Mouse (Mus musculus): ENCODE measurements at regions not wholly inside any gene's neighbourhood (a gene's known extent, or its start where the extent isn't known, plus 50 kb on each side); places are given as distances from the start of the nearest gene placed in this dataset.

GRCm38 (mm10) chr5:119400223-119400935 is 270.1 kb upstream of the Tbx3 start:
- WGBS, result 9% methylated on average over 6 of the region's 6 CpGs
- Histone ChIP-seq H3K27ac (replicated peaks) (no peak overlapping the region), H3K4me3 (no peak overlapping the region), H3K4me2 (replicated peaks) (no peak overlapping the region), H3K36me3 (no peaks in the 10 kb centered on the region), H3K9me3 (no peaks in the 10 kb centered on the region), H3K9ac (replicated peaks) (no peak overlapping the region), H3K4me1 (peaks cover 15% of the 10 kb centered on the region), H3K27me3 (no peaks in the 10 kb centered on the region)
- ATAC-seq (ENCODE audit: low FRiP score, low read depth), result no peak

DNA sequence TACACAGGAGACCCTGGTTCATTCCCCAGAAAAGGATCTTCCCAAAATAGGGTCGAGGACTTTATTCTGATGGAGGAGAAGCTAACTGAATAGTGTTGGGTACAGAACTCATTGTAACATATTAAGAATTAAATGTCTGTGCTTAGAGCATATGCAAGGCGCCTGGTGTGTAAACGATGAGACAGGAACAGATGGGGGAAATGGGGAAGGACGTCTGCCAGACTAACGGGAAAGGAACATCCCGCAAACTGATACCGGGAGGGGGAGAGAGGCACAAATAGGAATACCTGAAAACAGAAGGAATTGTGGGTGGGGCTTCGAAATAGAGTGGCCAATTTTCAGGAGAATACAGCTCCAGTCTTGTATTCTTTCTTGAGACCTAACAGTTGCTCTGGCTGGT is 268.6 kb upstream of the Tbx3 start:
- Histone ChIP-seq H3K4me1 (peaks cover 15% of the 10 kb centered on the region), H3K9ac (replicated peaks) (no peak overlapping the region), H3K4me2 (replicated peaks) (no peak overlapping the region), H3K27me3 (peaks cover 4% of the 10 kb centered on the region; the same call in 1 of the 2 replicates), H3K27ac (replicated peaks) (no peak overlapping the region), H3K36me3 (no peaks in the 10 kb centered on the region), H3K4me3 (no peak overlapping the region), H3K9me3 (no peaks in the 10 kb centered on the region)
- ATAC-seq (ENCODE audit: low FRiP score, low read depth), result no peak
- 88% methylated on average over 8 of the region's 8 CpGs for WGBS

- no peak for ATAC-seq (ENCODE audit: low FRiP score, low read depth)
- 85% methylated on average over 17 of the region's 17 CpGs for WGBS
Measured at GRCm38 (mm10) chr5:119402651-119403050, 267.8 kb upstream of the Tbx3 start.

DNA sequence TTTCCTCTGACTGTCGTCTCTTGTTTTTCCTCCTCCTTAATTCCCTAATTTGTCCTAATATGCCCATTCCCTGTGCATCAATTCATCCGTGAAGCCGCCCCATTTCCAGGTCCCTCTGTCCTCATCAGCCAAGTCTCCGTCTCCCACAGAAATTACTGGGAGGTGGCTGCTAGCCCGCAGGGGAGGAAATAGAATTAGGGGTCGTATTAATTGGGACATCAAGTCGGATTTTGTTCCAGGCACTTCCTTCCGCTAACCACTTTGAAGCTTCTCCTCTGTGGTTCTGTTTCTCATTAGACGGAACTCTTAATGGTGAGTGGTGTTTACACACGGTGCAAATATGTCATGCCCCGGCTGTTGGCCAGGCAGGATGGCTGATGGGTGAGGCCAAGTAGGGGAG is 259.5 kb upstream of the Tbx3 start:
- no peaks in the 10 kb centered on the region for H3K4me1 ChIP-seq
- no peak overlapping the region for H3K9ac ChIP-seq (replicated peaks)
- no peak for ATAC-seq (ENCODE audit: low FRiP score, low read depth)
- H3K4me2 ChIP-seq (replicated peaks), result no peak overlapping the region
- H3K27ac ChIP-seq (replicated peaks), result no peak overlapping the region
- peaks cover 5% of the 10 kb centered on the region; the same call in 1 of the 2 replicates for H3K27me3 ChIP-seq
- WGBS, result 76% methylated on average over 11 of the region's 11 CpGs
- H3K9me3 ChIP-seq, result peaks cover 5% of the 10 kb centered on the region; the same call in 1 of the 2 replicates
- H3K36me3 ChIP-seq, result no peaks in the 10 kb centered on the region
- H3K4me3 ChIP-seq, result no peak overlapping the region

More at GRCm38 (mm10) chr5:119402651-119403050, 267.8 kb upstream of the Tbx3 start:
- Histone ChIP-seq H3K4me3 (no peak overlapping the region), H3K9ac (replicated peaks) (no peak overlapping the region), H3K4me2 (replicated peaks) (no peak overlapping the region), H3K27ac (replicated peaks) (no peak overlapping the region), H3K9me3 (no peaks in the 10 kb centered on the region), H3K36me3 (no peaks in the 10 kb centered on the region), H3K27me3 (peaks cover 5% of the 10 kb centered on the region; the same call in 1 of the 2 replicates), H3K4me1 (peaks cover 15% of the 10 kb centered on the region)

GRCm38 (mm10) chr5:119415835-119416234 is 254.6 kb upstream of the Tbx3 start:
- no peaks in the 10 kb centered on the region for H3K36me3 ChIP-seq
- no peaks in the 10 kb centered on the region for H3K4me1 ChIP-seq
- no peak overlapping the region for H3K9ac ChIP-seq (replicated peaks)
- ATAC-seq (ENCODE audit: low FRiP score, low read depth), result no peak
- peaks cover 9% of the 10 kb centered on the region for H3K27me3 ChIP-seq
- WGBS, result 84% methylated on average over 11 of the region's 11 CpGs
- H3K4me2 ChIP-seq (replicated peaks), result no peak overlapping the region
- no peak overlapping the region for H3K4me3 ChIP-seq
- H3K27ac ChIP-seq (replicated peaks), result no peak overlapping the region
- peaks cover 5% of the 10 kb centered on the region; the same call in 1 of the 2 replicates for H3K9me3 ChIP-seq

DNA sequence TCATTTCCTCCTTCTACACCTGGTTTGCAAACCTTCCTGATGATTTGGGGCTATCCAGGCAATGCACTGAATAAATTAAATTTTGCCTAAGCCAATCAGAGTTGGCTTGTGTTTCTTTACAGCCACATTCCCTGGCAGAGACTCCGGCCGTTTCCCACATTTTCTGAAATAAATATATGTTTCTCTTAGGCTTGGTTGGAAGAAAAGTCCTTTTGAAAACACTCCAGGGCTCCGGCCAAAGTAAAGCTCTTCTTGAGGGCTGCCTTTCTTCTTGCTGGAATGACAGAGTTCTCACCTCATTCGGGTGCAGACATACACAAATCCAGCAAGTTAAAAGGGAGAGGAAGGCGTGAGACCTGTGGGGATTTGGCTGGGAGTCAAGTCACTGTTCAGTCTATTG is 252.0 kb upstream of the Tbx3 start:
- no peaks in the 10 kb centered on the region for H3K36me3 ChIP-seq
- no peak for ATAC-seq (ENCODE audit: low FRiP score, low read depth)
- peaks cover 5% of the 10 kb centered on the region; the same call in 1 of the 2 replicates for H3K9me3 ChIP-seq
- H3K4me2 ChIP-seq (replicated peaks), result no peak overlapping the region
- H3K4me1 ChIP-seq, result no peaks in the 10 kb centered on the region
- 82% methylated on average over 5 of the region's 5 CpGs for WGBS
- peaks cover 9% of the 10 kb centered on the region for H3K27me3 ChIP-seq
- H3K27ac ChIP-seq (replicated peaks), result no peak overlapping the region
- H3K4me3 ChIP-seq, result no peak overlapping the region
- H3K9ac ChIP-seq (replicated peaks), result no peak overlapping the region

- H3K4me2 ChIP-seq (replicated peaks), result no peak overlapping the region
- no peaks in the 10 kb centered on the region for H3K36me3 ChIP-seq
- no peaks in the 10 kb centered on the region; the same call in 1 of the 2 replicates for H3K27me3 ChIP-seq
- ATAC-seq (ENCODE audit: low FRiP score, low read depth), result no peak
- H3K9ac ChIP-seq (replicated peaks), result no peak overlapping the region
- H3K27ac ChIP-seq (replicated peaks), result no peak overlapping the region
- no peaks in the 10 kb centered on the region for H3K9me3 ChIP-seq
- H3K4me1 ChIP-seq, result no peaks in the 10 kb centered on the region
- 88% methylated on average over 12 of the region's 12 CpGs for WGBS
- H3K4me3 ChIP-seq, result no peak overlapping the region
Measured at GRCm38 (mm10) chr5:119427511-119428019, 242.9 kb upstream of the Tbx3 start.

DNA sequence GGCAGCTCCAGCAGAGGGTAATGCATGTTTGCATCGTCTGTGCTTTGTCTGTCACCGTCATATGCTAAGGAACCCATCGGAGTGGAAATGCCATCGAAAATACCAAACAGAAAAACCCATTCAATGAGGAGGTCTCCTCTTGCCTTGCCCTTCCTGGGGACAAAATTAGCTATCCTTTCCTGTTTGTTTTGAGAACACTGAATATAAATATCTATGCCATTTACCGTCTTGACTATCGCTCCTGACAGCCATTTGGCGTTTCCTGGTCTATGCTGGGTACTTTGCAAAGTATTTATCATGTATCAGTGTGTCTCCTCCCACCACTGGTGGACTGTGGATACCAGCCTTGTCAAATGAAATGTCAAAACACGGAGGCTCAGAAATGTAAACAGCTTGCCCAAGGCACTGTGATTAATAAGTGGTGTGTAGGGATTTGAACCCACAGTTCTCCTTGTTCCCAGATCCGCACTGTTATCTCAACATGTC is 239.2 kb upstream of the Tbx3 start:
- Histone ChIP-seq H3K36me3 (no peaks in the 10 kb centered on the region), H3K9ac (replicated peaks) (no peak overlapping the region), H3K4me3 (no peak overlapping the region), H3K4me1 (no peaks in the 10 kb centered on the region), H3K27me3 (no peaks in the 10 kb centered on the region; the same call in 1 of the 2 replicates), H3K4me2 (replicated peaks) (no peak overlapping the region), H3K9me3 (no peaks in the 10 kb centered on the region), H3K27ac (replicated peaks) (no peak overlapping the region)
- WGBS, result 85% methylated on average over 9 of the region's 9 CpGs
- no peak for ATAC-seq (ENCODE audit: low FRiP score, low read depth)

DNA sequence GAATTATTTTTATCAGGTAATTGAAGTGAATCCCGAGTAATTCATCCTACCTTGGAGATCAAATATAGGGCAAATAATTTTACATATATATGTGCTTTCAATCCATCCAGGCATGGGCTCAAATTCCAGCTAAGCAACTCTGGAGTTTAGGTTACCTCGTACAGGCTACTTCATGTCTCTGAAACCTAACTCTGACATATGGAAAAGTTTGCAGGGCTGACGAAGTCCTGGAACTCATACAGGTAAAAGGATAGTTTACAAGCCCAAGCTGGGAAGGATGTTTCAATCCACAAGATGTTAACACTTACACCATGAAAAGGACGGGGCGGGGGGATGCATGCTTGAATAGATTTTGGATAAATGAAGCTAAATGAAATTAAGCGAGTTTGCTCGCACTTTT is 235.9 kb upstream of the Tbx3 start:
- H3K4me1 ChIP-seq, result no peaks in the 10 kb centered on the region
- H3K9me3 ChIP-seq, result no peaks in the 10 kb centered on the region
- 71% methylated on average over 7 of the region's 7 CpGs for WGBS

DNA sequence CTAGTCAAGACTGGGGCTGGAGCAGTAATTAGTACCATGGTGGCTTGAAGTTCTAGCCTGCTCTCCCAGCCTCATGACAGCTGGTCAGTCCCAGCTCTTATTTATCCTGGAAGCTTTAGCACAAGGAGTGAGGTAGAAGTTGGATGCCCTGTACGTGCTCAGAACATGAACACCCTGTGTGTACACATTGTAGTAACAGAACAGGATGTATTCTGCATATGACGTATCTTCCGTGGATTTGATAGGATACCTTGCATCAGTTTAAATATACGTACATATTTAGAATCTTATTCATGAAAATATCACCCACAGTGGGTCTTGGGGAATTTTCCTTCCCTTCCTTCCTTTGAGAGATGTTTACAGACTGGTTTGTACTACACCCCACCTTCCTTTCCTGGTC is 222.0 kb upstream of the Tbx3 start:
- H3K4me2 ChIP-seq (replicated peaks), result no peak overlapping the region
- H3K4me3 ChIP-seq, result no peak overlapping the region
- WGBS, result 90% methylated on average over 4 of the region's 4 CpGs
- H3K27ac ChIP-seq (replicated peaks), result no peak overlapping the region
- ATAC-seq (ENCODE audit: low FRiP score, low read depth), result no peak
- H3K4me1 ChIP-seq, result no peaks in the 10 kb centered on the region
- no peak overlapping the region for H3K9ac ChIP-seq (replicated peaks)
- no peaks in the 10 kb centered on the region for H3K27me3 ChIP-seq
- H3K36me3 ChIP-seq, result no peaks in the 10 kb centered on the region
- no peaks in the 10 kb centered on the region for H3K9me3 ChIP-seq

More for the DNA sequence above, 235.9 kb upstream of the Tbx3 start:
- H3K4me3 ChIP-seq, result no peak overlapping the region
- H3K9ac ChIP-seq (replicated peaks), result no peak overlapping the region
- no peak for ATAC-seq (ENCODE audit: low FRiP score, low read depth)
- no peaks in the 10 kb centered on the region; the same call in 1 of the 2 replicates for H3K27me3 ChIP-seq
- no peak overlapping the region for H3K27ac ChIP-seq (replicated peaks)
- H3K4me2 ChIP-seq (replicated peaks), result no peak overlapping the region
- no peaks in the 10 kb centered on the region for H3K36me3 ChIP-seq

DNA sequence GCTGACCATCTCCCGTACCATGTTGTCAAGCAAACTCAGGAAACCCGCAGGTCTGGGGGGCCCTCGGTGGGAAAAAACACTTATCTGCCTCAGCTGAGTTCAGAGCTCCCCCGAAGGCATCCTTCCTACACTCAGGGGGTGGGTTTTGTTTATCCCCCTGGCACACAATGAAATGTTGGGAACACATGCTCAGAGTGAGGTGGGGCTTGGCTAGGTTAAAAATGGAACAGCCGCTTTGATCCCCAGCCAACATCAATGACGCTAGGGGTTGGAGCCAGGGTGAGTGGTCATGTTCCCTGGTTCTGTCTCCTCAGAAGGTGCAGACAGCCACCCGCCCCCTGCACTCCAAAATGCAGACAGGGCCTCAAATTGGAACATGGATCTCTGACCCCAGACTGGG is 221.3 kb upstream of the Tbx3 start:
- H3K4me2 ChIP-seq (replicated peaks), result no peak overlapping the region
- no peak for ATAC-seq (ENCODE audit: low FRiP score, low read depth)
- no peaks in the 10 kb centered on the region for H3K27me3 ChIP-seq
- 69% methylated on average over 7 of the region's 7 CpGs for WGBS
- H3K9ac ChIP-seq (replicated peaks), result no peak overlapping the region
- H3K4me3 ChIP-seq, result no peak overlapping the region
- no peaks in the 10 kb centered on the region for H3K36me3 ChIP-seq
- H3K27ac ChIP-seq (replicated peaks), result no peak overlapping the region
- no peaks in the 10 kb centered on the region for H3K4me1 ChIP-seq
- no peaks in the 10 kb centered on the region for H3K9me3 ChIP-seq

DNA sequence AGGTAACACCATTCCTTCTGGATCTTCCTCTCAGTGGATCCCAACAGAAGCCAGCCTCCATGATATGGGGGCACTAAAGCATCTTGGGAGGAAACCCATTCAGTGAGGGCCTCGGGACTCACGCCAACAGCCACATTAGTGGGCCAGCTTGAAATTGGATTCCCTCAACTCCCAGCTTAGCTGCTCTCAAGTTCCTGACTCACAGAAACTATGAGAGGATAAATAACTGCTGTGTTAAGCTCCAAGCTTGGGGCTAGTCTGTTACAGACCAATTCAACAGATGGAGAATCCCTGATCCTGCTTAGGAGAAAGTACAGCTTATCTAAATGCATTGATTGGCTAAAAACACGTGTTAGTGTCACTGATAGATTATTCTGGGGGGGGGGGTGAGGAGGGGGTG is 210.7 kb upstream of the Tbx3 start:
- Histone ChIP-seq H3K4me3 (no peak overlapping the region), H3K9me3 (no peaks in the 10 kb centered on the region), H3K9ac (replicated peaks) (no peak overlapping the region), H3K27me3 (no peaks in the 10 kb centered on the region), H3K4me2 (replicated peaks) (no peak overlapping the region), H3K4me1 (no peaks in the 10 kb centered on the region), H3K27ac (replicated peaks) (no peak overlapping the region), H3K36me3 (no peaks in the 10 kb centered on the region)
- no peak for ATAC-seq (ENCODE audit: low FRiP score, low read depth)
- 75% methylated on average over 3 of the region's 3 CpGs for WGBS

Data from midbrain, embryonic 12.5 days (tissue).